Mouse (Mus musculus) megakaryocyte progenitor cell, adult 5-6 weeks (primary cell): ENCODE results near the gene Btnl9. TPM values are rescaled to one million over a fixed set of nuclear protein-coding genes. Genes with fewer than 3 reads are reported as not detected.
"Not testable (repeated sequence)": the region's sequence is repeated elsewhere in the genome, so short reads cannot be mapped to it uniquely, and the experiment has no call there.

ENCODE experiments used
- ATAC-seq: replicated peaks from 2 replicates; pipeline ENCODE4 v1.8.0; 2016; ENCODE audit warnings: mild to moderate bottlenecking, moderate TSS enrichment, inconsistent platforms; ENCODE audit not compliant: poor library complexity
- total RNA-seq, 2 experiments: library from RNA; stranded (forward) in 1 of 2; stranded (reverse) in 1 of 2; fragments of 157-497, 149-512 nt in 1 of 2; fragments of 200-1000 nt in 1 of 2; gene quantifications; 2 replicates each; pipeline versions ENCODE4 v1.2.3 to v1.2.4; 2015 to 2017

Btnl9 gene
- 3.8 and 7.1 TPM in 2 replicates for total RNA-seq (2015)
- 7.5 and 13.9 TPM in 2 replicates for total RNA-seq (2017)

DNA sequence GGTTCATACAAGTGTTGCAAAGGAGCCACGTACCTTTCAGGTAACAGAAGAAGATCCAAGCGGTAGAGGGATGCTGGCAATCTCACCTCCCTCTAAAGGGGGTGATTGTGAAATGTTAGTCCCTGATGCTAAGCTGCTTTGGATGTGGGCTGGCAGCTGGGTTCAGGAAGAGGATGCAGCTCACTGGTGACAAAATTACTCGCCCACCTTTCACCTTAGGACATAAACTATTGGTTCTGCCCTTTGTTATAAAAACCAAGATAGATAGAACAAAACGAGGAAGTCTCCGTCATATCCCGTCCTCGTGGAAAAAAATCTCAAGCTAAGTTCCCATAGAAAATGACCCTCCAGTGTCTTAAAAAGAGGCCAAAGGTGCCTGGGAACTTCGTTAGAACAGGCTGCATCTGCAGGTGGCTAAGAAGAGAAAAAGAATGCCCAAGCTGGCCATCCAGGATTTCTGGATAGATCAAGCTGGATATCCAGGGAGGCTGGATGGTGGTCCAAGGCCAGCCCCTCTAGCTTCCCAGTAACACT, at the start of gene Btnl9:
TSS of gene Btnl9 (minus strand) at position 205 of the 534 bp plus-strand sequence.
- no peak for ATAC-seq

DNA sequence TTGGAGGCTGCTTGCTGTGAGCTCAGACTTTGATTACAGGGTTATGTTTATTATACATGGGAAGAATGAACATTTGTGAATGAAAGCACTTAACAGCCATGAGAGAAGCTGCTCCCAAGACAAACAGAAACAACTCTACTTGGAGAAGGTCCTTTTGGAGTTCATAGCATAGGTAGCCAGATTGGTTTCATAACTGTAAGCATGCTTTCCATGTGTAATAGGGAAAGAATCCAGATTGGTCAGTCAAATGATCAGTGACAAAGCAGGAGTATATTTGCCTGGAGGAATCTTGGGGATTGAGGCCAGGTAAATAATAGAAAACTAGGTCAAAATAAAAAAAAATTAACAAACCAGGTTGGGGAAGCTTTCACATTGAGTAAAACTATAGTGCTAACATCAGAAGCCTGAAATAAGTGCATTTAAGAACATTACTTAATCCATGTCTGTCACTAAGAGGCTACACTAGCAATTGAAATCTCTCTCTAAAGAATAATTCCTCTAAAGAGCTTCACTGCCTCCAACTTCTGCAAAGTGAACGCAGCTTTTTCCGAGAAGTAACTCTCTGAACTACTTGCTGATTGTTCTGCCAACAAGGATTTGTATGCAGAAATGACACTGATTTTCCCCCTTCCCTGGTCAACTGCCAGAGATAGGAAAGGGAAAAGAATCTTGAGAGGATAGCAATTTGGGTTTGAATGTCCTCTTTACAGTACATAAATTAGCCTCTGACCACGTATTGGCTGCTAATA, 48.7 kb upstream of the Btnl9 start:
- ATAC-seq = peak; percentile 54; the same call in 1 of the 2 replicates

DNA sequence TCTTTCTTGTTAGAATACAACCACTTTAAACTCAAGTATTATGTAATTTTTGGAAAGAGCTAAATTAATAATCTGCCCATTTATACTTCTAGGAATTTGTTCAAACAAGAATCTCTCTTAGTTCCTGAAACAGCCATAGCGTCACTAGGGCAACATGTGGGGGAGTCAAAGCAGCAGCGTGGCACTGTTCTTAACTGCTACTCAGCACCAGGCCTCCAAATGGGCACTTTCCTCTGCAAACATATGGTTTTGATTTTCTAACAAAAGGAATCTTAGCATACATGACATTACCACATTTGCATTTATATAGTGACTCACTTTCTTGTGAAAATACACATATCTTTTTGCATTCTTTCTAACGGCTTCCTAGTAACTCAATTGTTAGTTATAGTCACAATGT, 45.8 kb upstream of the Btnl9 start:
- no peak for ATAC-seq

DNA sequence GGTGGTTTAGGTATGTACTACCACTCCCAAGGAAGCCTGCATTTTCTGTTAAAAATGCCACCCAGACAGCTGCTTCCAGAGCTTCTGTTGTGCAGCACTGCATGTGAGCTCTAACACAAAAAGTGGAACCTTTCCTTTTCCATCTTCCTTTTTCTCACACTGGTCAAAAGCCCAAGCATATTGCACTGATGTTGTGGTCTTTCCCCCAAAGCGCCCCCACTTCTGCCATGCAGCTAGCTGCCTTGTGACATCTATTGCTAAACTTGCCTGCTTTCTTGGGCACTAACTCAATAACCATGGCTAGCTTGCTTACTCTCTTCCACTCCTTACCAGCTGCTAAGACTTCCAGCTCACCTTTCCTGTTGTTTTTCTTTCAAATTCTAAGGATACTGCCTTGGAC, 37.5 kb upstream of the Btnl9 start:
- peak; percentile 96 for ATAC-seq

DNA sequence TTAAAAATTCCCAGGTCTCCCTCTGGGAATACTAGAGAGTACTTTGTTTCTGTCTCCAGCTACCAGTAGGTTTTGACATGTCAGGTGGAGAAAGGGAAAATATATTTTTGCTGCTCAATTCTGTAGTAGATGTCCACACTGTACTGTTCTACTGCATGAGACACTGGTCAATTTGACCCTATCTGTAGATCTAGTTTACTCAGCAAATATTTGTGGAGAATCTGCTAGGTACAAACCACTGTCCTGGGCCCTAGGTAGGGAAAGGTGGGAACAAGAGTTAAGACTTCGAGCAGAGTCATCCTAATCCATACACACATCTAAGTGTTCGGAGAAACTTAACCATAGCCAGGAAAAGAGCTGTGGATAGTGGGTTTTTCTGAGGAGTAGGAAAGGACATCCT, 32.3 kb upstream of the Btnl9 start:
- no peak for ATAC-seq

DNA sequence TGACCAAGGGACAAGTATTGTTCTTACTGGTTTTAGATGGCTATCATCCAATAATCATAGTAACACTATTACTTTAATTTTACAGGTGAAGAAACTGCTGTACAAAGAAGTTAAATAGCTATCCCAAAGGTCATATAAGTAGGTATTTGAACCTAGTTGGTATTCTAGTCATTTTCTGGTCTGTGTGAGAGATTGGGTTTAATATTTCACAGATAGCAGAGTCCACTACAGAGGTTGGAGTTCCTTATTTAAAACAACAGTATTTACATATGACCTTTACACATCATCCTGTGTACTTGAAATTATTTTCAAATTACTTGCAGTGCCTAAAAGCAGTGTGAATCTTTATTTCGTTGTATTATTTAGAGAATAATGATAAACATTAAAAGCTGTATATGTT, 26.5 kb upstream of the Btnl9 start:
- ATAC-seq = no peak

DNA sequence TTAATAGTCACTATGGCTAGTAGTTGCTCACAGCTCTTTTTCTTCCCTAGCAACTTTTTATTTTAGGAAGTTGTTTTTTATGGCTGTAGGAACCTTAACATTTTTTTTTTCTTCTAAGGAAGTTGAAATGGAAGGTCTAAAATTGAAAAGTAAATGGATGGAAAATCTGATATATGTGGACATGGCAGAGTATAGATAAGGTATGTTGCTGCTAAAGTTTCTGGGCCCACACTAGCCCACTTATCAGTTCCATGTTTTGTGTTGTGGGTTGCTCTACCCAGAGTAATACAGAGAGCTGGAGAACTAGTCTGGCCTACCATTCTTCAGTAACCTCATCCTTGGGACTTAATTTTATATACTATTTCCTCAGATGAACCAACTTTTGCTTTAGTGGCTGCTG, 25.6 kb upstream of the Btnl9 start:
- peak; percentile 60 for ATAC-seq

DNA sequence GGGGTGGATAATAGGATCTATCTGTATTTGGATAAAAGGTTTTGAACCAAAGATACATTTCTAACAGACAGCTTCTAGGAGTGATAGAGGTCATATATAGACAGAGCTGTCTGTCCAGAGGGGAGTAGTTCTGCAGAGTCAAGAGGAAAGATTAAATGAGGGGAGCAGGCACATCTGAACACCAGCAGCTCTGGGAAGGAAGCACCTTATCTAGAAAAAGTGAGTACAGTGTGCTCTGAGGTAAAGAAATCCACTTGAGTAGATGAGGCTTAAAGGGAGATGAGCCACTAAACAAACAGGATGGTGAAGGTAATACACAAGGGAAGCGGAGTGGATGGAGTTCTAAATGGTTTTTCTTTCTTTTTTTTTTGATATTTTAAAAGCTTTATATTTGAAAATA, 20.5 kb upstream of the Btnl9 start:
- no peak for ATAC-seq

DNA sequence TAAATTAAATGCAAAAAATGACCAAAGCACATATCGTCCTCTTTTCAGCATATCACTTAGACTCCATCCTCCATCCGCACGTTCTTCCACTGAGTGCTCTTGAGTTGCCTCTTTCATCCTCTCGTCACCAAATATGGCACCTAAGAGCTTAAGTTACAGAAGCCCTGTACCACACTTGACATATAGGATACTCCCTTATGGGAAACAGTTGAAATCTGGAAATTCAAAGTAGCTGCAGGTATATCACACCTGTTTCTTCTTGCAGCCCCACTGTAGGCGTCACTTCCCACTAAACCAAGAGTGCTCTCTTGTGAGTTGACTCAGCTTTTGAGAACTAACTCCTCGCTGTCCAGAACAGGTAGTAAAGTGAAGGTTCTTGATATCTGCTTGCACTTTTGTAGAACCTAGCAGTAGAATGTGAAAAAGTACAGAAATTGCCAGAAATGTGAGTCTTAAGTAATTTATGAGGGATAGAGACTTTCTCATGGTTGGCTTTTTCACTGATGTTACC, 18.2 kb upstream of the Btnl9 start:
- no peak for ATAC-seq

DNA sequence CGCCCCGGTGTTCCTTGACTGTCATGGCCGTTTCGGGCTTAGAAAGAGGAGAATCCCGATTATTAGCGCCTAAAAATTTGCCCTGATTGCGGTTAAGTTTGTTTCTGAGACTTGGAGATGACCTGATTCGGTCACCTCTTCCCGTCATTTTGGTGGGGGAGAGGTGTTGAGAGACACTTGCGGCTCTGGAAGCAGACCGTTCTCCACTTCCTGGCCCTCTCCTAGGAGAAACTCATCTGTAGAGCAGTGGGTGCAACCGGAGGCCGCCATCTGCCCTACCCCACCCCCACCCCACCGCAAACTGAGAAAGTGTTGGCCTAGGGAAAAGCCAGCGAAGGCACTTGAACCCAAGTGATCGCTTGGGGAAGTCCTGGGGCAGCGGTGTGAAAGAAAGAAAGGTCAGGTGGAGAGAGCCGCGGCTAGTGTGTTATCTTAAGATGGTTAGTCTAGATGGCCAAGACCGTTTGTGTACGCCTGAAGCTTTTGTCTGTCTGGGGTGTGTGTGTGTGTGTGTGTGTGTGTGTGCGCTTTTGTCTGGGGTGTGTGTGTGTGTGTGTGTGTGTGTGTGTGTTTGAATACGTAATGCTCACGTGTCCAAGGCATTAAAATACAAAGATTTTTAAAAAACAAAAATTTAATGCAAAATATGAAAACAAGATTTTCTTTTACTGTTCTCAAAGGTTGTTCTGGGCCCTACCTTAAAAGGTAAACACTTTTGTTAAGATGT, 17.0 kb upstream of the Btnl9 start:
- ATAC-seq = peak; percentile 40

DNA sequence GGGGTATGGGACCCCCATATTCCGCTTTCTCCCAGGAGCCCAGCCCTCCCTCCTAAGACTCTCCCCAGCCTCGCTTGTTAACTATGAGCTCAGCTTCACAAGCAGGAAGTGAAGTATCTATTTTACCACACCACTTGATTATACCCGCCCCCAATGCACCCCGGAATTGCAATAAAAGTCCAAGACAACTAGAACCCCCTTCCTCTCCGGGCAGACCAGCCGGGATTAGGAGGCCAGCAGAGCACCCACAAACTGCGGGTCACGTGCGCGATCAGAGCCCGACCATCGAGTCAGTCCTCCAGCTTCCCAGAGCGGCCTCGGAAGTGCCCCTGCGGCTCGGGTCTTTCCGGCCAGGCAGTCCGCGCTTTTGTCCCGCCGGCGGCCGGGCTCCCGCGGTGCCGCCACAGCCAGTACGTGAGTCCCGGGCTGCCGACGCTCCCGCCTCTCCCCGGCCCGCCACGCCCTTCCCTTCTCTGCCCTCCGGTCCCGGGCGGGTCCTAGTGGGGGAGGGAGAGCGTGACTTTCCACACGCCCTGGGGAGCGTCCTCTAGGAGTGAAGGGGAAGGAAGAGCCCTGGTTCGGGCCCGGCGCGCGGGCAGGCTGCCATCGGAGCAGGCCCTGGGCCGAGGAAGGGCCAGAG, 16.3 kb upstream of the Btnl9 start, which contains the start of gene Zfp62:
TSS of gene Zfp62 (plus strand) at position 164 of the 640 bp plus-strand sequence.
- peak; percentile 75 for ATAC-seq

DNA sequence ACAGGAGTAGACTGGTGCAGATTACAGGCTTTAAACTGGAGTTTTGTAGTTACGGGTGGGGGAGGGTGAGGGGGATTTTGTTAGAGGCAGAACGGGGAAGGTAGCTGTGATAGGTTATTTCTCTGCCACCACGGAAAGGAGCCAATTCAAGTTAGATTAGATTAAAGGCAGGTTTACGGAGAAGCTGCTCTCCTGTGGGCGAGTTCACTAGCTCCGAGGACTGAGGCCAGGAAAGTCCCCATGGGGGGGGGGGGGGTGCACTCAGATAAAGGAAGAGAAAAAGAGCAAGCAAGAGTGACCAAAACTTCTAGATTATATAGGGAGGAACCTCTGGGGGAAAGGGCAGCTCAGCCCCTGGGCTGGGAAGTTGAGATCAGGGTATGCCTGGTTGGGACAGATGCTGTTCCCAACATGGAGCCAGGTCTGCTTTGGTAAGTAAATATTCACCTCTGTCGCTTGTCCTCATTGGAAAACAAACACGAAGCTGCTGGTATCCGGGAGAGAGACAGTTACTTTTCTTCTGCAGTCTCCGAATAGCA, 15.6 kb upstream of the Btnl9 start:
- peak; percentile 32 for ATAC-seq

DNA sequence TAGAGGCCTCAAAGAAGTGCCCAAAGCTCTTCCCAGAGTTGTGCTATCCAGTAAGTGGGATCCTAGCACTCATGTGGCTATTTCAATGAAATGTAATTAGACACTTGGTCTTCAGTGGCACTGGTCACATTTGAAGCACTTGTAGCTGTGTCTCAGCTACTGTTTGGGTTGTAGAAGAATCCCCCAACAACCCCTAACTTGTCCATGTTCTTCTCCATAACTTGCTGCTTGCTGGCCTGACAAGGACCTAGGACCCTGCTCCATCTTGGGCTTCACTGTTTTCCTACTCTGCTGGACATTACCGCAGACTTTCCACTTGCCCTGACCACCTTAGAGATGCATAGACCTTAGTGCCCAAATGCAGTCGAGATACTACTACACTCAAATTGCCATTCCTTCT, 15.1 kb upstream of the Btnl9 start:
- no peak for ATAC-seq

DNA sequence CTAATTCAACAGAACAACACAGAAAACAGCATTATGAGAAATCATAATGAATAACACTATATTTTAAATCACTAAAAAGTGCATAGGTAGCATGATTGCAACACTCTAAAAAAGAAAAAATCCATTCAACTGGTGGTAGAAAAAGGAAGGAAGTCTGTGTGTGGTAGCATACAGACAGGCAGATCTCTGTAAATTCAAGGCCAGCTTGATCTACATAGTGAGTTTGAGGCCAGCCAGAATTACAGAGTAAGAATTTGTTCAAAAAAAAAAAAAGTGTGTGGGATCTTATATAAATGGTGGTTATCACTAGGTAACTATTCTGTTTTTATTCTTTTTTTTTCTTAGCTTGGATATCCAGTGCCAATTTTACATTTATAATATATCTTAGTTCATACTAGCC, 14.2 kb upstream of the Btnl9 start:
- no peak for ATAC-seq

DNA sequence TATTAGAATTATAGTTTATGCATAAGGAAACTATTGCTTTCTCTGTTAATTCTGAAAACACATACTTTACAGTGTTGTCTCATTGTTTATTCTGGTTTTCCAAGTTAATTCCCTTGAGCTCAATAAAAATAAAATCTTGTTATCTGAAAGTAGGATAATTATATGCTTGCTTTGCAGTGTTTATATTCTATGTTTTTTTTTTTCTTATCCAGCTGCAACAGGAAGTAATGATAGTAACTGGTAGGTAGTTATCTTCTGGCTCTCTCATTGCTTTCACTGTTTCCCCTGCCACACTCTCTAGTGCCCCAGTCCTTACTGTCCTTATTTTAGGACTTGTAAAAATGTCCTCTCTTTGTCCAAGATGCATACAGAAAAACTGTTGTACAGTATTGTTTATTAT, 13.7 kb upstream of the Btnl9 start:
- ATAC-seq = no peak

DNA sequence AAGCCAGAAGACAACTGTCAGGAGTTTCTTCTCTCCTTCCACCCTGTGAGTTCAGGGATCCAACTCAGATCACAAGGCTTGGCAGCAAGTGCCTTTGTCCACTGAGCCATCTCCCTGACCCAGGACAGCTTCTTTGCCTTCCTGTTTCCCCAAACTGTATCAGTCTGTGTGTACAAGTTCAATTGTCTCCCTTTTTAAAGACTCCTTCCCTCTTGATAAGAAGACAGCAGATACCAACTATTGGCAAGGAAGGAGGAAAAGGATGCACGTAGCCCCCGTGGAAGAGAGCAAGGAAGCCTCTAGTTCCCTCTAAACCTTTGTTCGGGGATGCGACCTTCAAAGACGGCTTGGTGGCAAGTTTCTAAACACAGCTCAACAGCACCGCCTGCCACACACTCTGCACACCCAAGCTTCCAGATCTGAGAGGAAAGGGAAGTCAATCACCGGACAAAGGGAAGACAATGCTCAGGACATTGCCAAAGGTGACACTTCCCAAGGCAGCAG, 8.9 kb upstream of the Btnl9 start:
- peak; percentile 63 for ATAC-seq

DNA sequence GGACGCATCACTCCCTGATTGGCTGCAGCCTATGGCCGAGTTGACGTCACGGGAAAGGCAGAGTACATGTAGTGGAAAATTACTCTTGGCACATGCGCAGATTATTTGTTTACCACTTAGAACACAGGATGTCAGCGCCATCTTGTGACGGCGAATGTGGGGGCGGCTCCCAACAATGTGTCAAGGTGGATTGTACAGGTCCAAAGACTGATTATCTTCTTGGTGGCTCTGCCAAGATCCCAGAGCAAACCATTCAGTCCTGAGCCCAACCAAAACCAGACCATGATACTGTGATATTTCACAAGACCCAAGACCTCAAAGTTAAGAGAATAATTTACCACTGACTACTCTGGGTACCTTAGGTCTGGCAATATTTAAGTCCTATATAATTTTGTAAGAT, 7.8 kb upstream of the Btnl9 start:
- not testable (repeated sequence) for ATAC-seq

DNA sequence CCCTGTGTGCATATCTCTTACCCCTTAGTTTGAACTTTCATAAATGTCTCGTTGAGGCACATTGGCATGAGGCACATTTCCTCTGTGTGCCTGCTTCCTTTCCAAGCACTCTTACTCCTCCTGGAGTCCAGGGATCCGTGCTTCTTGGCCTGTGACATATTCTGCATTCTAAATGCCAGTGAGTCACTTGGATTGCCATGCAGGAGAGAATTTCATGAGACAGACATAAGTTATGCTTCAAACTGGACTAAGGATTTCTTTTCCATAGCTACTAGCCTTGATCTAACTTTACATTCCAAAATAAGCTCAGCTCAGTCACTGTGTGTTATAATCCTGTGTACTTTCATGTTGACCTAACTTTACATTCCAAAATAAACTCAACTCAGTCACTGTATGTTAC, 4.1 kb upstream of the Btnl9 start:
- ATAC-seq = no peak

DNA sequence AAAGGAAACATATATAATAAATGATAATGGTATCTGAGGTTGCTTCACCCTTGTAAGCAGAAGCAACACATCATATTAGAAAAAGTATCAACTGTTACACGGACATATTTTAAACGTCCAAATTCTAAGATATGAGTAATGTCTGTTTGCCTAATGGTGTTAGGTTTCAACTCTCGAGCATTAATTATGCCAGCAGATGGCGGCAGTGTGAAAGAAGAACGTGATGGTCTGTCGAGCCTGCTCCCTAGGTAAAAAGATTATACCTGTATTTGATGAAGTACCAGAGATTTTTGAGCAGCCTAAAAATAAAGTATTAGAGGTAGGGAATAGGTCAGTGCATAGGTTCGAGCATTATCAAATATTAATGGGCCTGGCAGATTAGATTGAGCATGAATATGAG, 2.8 kb upstream of the Btnl9 start:
- ATAC-seq = peak; percentile 92

DNA sequence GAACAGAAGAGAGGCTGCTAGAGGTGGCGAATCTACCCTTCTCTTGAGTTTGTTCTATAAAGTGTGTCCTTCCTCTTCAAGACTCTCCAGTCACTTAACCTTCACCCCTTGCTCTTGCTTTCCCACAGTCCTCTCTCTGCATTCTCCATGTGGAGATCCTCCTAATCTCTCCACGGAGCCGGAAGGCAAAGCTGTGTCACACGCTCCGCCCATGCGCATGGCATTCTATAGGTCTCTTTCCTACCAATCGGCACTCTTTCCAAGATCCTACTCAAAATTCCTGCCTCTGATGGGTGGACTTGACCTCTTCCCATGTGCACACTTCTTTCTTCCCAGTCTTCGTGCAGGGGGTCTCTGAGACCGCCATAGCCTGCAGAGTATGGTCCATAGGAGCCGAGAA, 742 bp upstream of the Btnl9 start:
- ATAC-seq = no peak

DNA sequence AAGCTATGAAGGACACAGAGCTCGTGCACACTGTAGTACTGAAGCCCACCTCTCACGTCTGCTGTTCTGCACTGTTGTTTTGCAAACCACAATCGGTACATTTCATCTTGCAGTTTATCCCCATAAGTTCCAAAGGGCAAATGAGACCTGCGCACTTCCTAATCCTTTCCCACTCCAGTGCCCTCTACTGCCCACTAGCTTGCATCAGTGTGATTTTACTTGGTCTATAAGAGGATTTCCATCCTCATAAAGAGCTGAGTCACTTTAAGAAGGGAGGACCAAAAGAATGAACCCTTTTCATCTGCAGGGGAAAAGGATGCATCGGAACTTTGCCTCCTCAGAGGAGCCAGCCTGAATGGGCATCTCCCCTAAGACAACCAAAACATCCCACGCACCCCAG, 507 bp downstream of the Btnl9 start:
- 0 out of 2 replicates have a peak, but pooled peaks have one; percentile 43 for ATAC-seq
